Mouse (Mus musculus) stomach, embryonic 15.5 days (tissue): ENCODE results near the gene Cfap74. TPM values are rescaled to one million over a fixed set of nuclear protein-coding genes. Genes with fewer than 3 reads are reported as not detected.

ENCODE experiments used
- ATAC-seq: fragments of 200-750 bp; cut with Nextera tagmentation; 2 replicates; pipeline ENCODE4 v1.8.0; 2017; ENCODE audit warnings: low read depth, moderate number of reproducible peaks, moderate TSS enrichment; ENCODE audit not compliant: insufficient read depth, low FRiP score
- H3K27ac ChIP-seq: fragments of 300-500 bp; sonication (generic); 2 replicates; pipeline ENCODE4 v1.5.1; 2015; ENCODE audit warnings: mild to moderate bottlenecking, inconsistent platforms
- H3K27me3 ChIP-seq: fragments of 300-500 bp; sonication (generic); replicated peaks from 2 replicates; pipeline ENCODE4 v1.6.1; 2015; ENCODE audit warnings: inconsistent platforms
- H3K36me3 ChIP-seq: fragments of 300-500 bp; sonication (generic); 2 replicates; pipeline ENCODE4 v1.6.1; 2015; ENCODE audit warnings: inconsistent platforms
- H3K4me1 ChIP-seq: fragments of 300-500 bp; sonication (generic); 2 replicates; pipeline ENCODE4 v1.6.1; 2015; ENCODE audit warnings: inconsistent platforms
- H3K4me2 ChIP-seq: fragments of 300-500 bp; sonication (generic); 2 replicates; pipeline ENCODE4 v1.6.1; 2015; ENCODE audit warnings: mild to moderate bottlenecking, inconsistent platforms
- H3K4me3 ChIP-seq: fragments of 300-500 bp; sonication (generic); replicated peaks from 2 replicates; pipeline ENCODE4 v1.5.1; 2015; ENCODE audit warnings: inconsistent platforms
- H3K9ac ChIP-seq: fragments of 300-500 bp; sonication (generic); 2 replicates; pipeline ENCODE4 v1.6.1; 2015; ENCODE audit warnings: inconsistent platforms
- H3K9me3 ChIP-seq: fragments of 300-500 bp; sonication (generic); 2 replicates; pipeline ENCODE4 v1.6.1; 2016; ENCODE audit warnings: inconsistent platforms
- WGBS: fragments of 180-500 bp; shearing (Covaris S2); methylation state at CpG from one replicate; pipeline ENCODE4 v1.1.7; 2015; 5-methylcytosine and 5-hydroxymethylcytosine counted together
- polyA plus RNA-seq: library from polyadenylated mRNA; unstranded; fragments of >200 nt; fragmentation: Nextera tagmentation; extraction: Ambion mirVana; gene quantifications from 2 replicates; pipeline ENCODE4 v1.2.1, GENCODE M21; 2015

The Cfap74 gene
- 1.5 and 2.1 TPM in 2 replicates for polyA plus RNA-seq

- Histone ChIP-seq H3K4me2 (peak within 1 kb of the TSS; percentile 65), H3K9me3 (no peaks in the 10 kb centered on the region), H3K27ac (no peak within 1 kb of the TSS), H3K36me3 (no peaks in the 10 kb centered on the region), H3K4me3 (peak within 1 kb of the TSS; percentile 39), H3K9ac (no peak within 1 kb of the TSS), H3K27me3 (no peaks in the 10 kb centered on the region), H3K4me1 (peaks cover 7% of the 10 kb centered on the region; the same call in 1 of the 2 replicates)
- ATAC-seq: peak; percentile 80; the same call in 1 of the 2 replicates
- under 1% methylated on average over 35 of the region's 35 CpGs for WGBS
Observed at GRCm38 (mm10) chr4:155409058-155409776, at the start of gene Cfap74. Cfap74 (plus strand) TSS chr4:155409190.

GRCm38 (mm10) chr4:155359560-155360464 is 49.2 kb upstream of the Cfap74 start:
- peaks cover 54% of the 10 kb centered on the region for H3K27me3 ChIP-seq

GRCm38 (mm10) chr4:155360856-155361255 is 48.1 kb upstream of the Cfap74 start:
- under 1% methylated on average over 42 of the region's 42 CpGs for WGBS
- peak overlapping the region; percentile 50 for H3K4me3 ChIP-seq
- H3K4me1 ChIP-seq: 0 out of 2 replicates have a peak, but pooled peaks cover 4% of the 10 kb centered on the region
- H3K9ac ChIP-seq: 0 out of 2 replicates have a peak overlapping the region, but pooled peaks have one; percentile 22
- H3K9me3 ChIP-seq: no peaks in the 10 kb centered on the region
- H3K27me3 ChIP-seq: peaks cover 54% of the 10 kb centered on the region
- no peaks in the 10 kb centered on the region for H3K36me3 ChIP-seq
- ATAC-seq: peak; percentile 27
- peak overlapping the region; percentile 71 for H3K27ac ChIP-seq
- peak overlapping the region; percentile 55 for H3K4me2 ChIP-seq

More at GRCm38 (mm10) chr4:155359560-155360464, 49.2 kb upstream of the Cfap74 start:
- no peaks in the 10 kb centered on the region for H3K36me3 ChIP-seq
- peak overlapping the region; percentile 50; the same call in 1 of the 2 replicates for H3K4me3 ChIP-seq
- no peaks in the 10 kb centered on the region for H3K9me3 ChIP-seq
- 42% methylated on average over 12 of the region's 12 CpGs for WGBS
- no peak overlapping the region for H3K27ac ChIP-seq
- peak overlapping the region; percentile 55 for H3K4me2 ChIP-seq
- ATAC-seq: no peak
- H3K4me1 ChIP-seq: 0 out of 2 replicates have a peak, but pooled peaks cover 4% of the 10 kb centered on the region
- no peak overlapping the region for H3K9ac ChIP-seq

- Histone ChIP-seq H3K4me3 (peak within 1 kb of the TSS; percentile 50), H3K9ac (0 out of 2 replicates have a peak within 1 kb of the TSS, but pooled peaks have one; percentile 25), H3K9me3 (no peaks in the 10 kb centered on the region), H3K27ac (peak within 1 kb of the TSS; percentile 71), H3K36me3 (no peaks in the 10 kb centered on the region), H3K27me3 (peaks cover 54% of the 10 kb centered on the region), H3K4me2 (peak within 1 kb of the TSS; percentile 55), H3K4me1 (0 out of 2 replicates have a peak, but pooled peaks cover 4% of the 10 kb centered on the region)
- under 1% methylated on average over 51 of the region's 51 CpGs for WGBS
- peak; percentile 95 for ATAC-seq
Observed at GRCm38 (mm10) chr4:155361303-155361791, 47.6 kb upstream of the Cfap74 start, which contains the start of gene Prkcz. Prkcz (minus strand) TSS chr4:155361361.

GRCm38 (mm10) chr4:155362443-155362842 is 46.5 kb upstream of the Cfap74 start:
- no peak for ATAC-seq
- H3K27me3 ChIP-seq: peaks cover 54% of the 10 kb centered on the region
- H3K4me2 ChIP-seq: peak overlapping the region; percentile 55

GRCm38 (mm10) chr4:155366784-155367183 is 42.2 kb upstream of the Cfap74 start:
- Histone ChIP-seq H3K4me2 (no peak overlapping the region), H3K4me1 (no peaks in the 10 kb centered on the region), H3K4me3 (no peak overlapping the region), H3K9me3 (no peaks in the 10 kb centered on the region), H3K27me3 (peaks cover 21% of the 10 kb centered on the region), H3K9ac (no peak overlapping the region), H3K27ac (no peak overlapping the region), H3K36me3 (no peaks in the 10 kb centered on the region)
- WGBS: 62% methylated on average over 6 of the region's 6 CpGs
- no peak for ATAC-seq

More at GRCm38 (mm10) chr4:155362443-155362842, 46.5 kb upstream of the Cfap74 start:
- Histone ChIP-seq H3K9me3 (no peaks in the 10 kb centered on the region), H3K4me3 (no peak overlapping the region; the same call in 1 of the 2 replicates), H3K27ac (no peak overlapping the region), H3K4me1 (0 out of 2 replicates have a peak, but pooled peaks cover 4% of the 10 kb centered on the region), H3K36me3 (no peaks in the 10 kb centered on the region), H3K9ac (no peak overlapping the region)
- 28% methylated on average over 5 of the region's 5 CpGs for WGBS

GRCm38 (mm10) chr4:155367739-155368138 is 41.3 kb upstream of the Cfap74 start:
- peaks cover 13% of the 10 kb centered on the region; the same call in 1 of the 2 replicates for H3K27me3 ChIP-seq
- 77% methylated on average over 9 of the region's 9 CpGs for WGBS

GRCm38 (mm10) chr4:155368684-155369083 is 40.3 kb upstream of the Cfap74 start:
- no peak overlapping the region for H3K4me2 ChIP-seq
- peaks cover 7% of the 10 kb centered on the region; the same call in 1 of the 2 replicates for H3K27me3 ChIP-seq
- no peaks in the 10 kb centered on the region for H3K36me3 ChIP-seq
- no peaks in the 10 kb centered on the region for H3K4me1 ChIP-seq
- WGBS: 23% methylated on average over 12 of the region's 12 CpGs
- ATAC-seq: no peak
- no peak overlapping the region for H3K4me3 ChIP-seq
- H3K9me3 ChIP-seq: no peaks in the 10 kb centered on the region
- H3K9ac ChIP-seq: no peak overlapping the region
- no peak overlapping the region for H3K27ac ChIP-seq

More at GRCm38 (mm10) chr4:155367739-155368138, 41.3 kb upstream of the Cfap74 start:
- Histone ChIP-seq H3K36me3 (no peaks in the 10 kb centered on the region), H3K4me2 (no peak overlapping the region), H3K4me1 (no peaks in the 10 kb centered on the region), H3K9ac (no peak overlapping the region), H3K4me3 (no peak overlapping the region), H3K9me3 (no peaks in the 10 kb centered on the region), H3K27ac (no peak overlapping the region)
- no peak for ATAC-seq

GRCm38 (mm10) chr4:155370737-155371715 is 38.0 kb upstream of the Cfap74 start:
- no peak overlapping the region for H3K27ac ChIP-seq
- ATAC-seq: no peak; the same call in 1 of the 2 replicates

GRCm38 (mm10) chr4:155371797-155372735 is 36.9 kb upstream of the Cfap74 start:
- 75% methylated on average over 5 of the region's 5 CpGs for WGBS
- H3K27ac ChIP-seq: no peak overlapping the region
- H3K4me1 ChIP-seq: no peaks in the 10 kb centered on the region
- no peaks in the 10 kb centered on the region for H3K27me3 ChIP-seq
- H3K9ac ChIP-seq: no peak overlapping the region
- H3K4me3 ChIP-seq: no peak overlapping the region
- ATAC-seq: no peak
- H3K9me3 ChIP-seq: no peaks in the 10 kb centered on the region
- H3K4me2 ChIP-seq: no peak overlapping the region
- no peaks in the 10 kb centered on the region for H3K36me3 ChIP-seq

More at GRCm38 (mm10) chr4:155370737-155371715, 38.0 kb upstream of the Cfap74 start:
- Histone ChIP-seq H3K4me3 (no peak overlapping the region), H3K4me2 (no peak overlapping the region), H3K4me1 (no peaks in the 10 kb centered on the region), H3K9me3 (no peaks in the 10 kb centered on the region), H3K36me3 (no peaks in the 10 kb centered on the region), H3K9ac (no peak overlapping the region), H3K27me3 (no peaks in the 10 kb centered on the region)
- 83% methylated on average over 15 of the region's 15 CpGs for WGBS
